Mouse (Mus musculus) common myeloid progenitor, adult 5-6 weeks (primary cell): ENCODE results near the gene Galnt12. TPM values are rescaled to one million over a fixed set of nuclear protein-coding genes. Genes with fewer than 3 reads are reported as not detected.

Source experiments
- ATAC-seq: replicated peaks from 2 replicates; pipeline ENCODE4 v1.8.0; 2016; ENCODE audit warnings: low read depth, mild to moderate bottlenecking, moderate TSS enrichment, inconsistent platforms; ENCODE audit not compliant: poor library complexity, severe bottlenecking
- total RNA-seq: library from RNA; stranded (forward); fragments of 200-1000, 187-1606 nt; gene quantifications from 2 replicates; pipeline ENCODE4 v1.2.3, GENCODE M21; 2017

Gene Galnt12
- total RNA-seq, 1 experiment from 2014 or later: 3.0 TPM

- no peak for ATAC-seq
Observed at GRCm38 (mm10) chr4:47145341-47145740, 53.6 kb downstream of the Galnt12 start.

GRCm38 (mm10) chr4:47146561-47146960 lies 54.9 kb downstream of the Galnt12 start:
- no peak for ATAC-seq

- ATAC-seq: no peak
Observed at GRCm38 (mm10) chr4:47149963-47150362, 58.3 kb downstream of the Galnt12 start.

GRCm38 (mm10) chr4:47150806-47151205 lies 59.1 kb downstream of the Galnt12 start:
- ATAC-seq: no peak

GRCm38 (mm10) chr4:47151553-47152183 lies 60.0 kb downstream of the Galnt12 start:
- ATAC-seq: no peak

- ATAC-seq: no peak
Observed at GRCm38 (mm10) chr4:47161103-47161755, 69.5 kb downstream of the Galnt12 start.

- no peak for ATAC-seq
Observed at GRCm38 (mm10) chr4:47161756-47162587, 70.3 kb downstream of the Galnt12 start.

GRCm38 (mm10) chr4:47172314-47172713 lies 80.6 kb downstream of the Galnt12 start:
- ATAC-seq: no peak

Other genes with a start within 250 kb of the Galnt12 start
- 0.05 TPM in 1 of 2 replicates, not detected in the other for gene Gabbr2, start 100.0 kb upstream of the Galnt12 start, total RNA-seq
- 1.5 and 2.1 TPM in 2 replicates for gene Anks6, start 34.5 kb upstream of the Galnt12 start, total RNA-seq
- not detected in 2 replicates for gene Col15a1, start 116.3 kb downstream of the Galnt12 start, total RNA-seq